Mouse (Mus musculus) lung, embryonic 14.5 days (tissue): Measurements from ENCODE around the gene Atp1a3. TPM values are rescaled to one million over a fixed set of nuclear protein-coding genes. Genes with fewer than 3 reads are reported as not detected.
A peak's percentile ranks its signal among the peaks of the same experiment; 100 is the strongest.

ENCODE experiments used
- ATAC-seq: fragments of 200-750 bp; cut with Nextera tagmentation; 2 replicates; pipeline ENCODE4 v1.8.0; 2017; ENCODE audit warnings: mild to moderate bottlenecking, moderate TSS enrichment, moderate library complexity; ENCODE audit not compliant: insufficient read depth
- DNase-seq: peaks from one replicate; pipeline ENCODE4 v3.0.0-alpha.2; 2015
- H3K27ac ChIP-seq: fragments of 300-500 bp; sonication (generic); 2 replicates; pipeline ENCODE4 v1.5.1; 2014; ENCODE audit warnings: low read depth, mild to moderate bottlenecking, moderate library complexity
- H3K27me3 ChIP-seq: fragments of 300-500 bp; sonication (generic); 2 replicates; pipeline ENCODE4 v1.6.1; 2014; ENCODE audit warnings: low read length, control low read depth; ENCODE audit not compliant: insufficient read depth
- H3K36me3 ChIP-seq: fragments of 300-500 bp; sonication (generic); 2 replicates; pipeline ENCODE4 v1.6.1; 2014; ENCODE audit warnings: control low read depth; ENCODE audit not compliant: insufficient read depth
- H3K4me1 ChIP-seq: fragments of 300-500 bp; sonication (generic); 2 replicates; pipeline ENCODE4 v1.6.1; 2014; ENCODE audit warnings: antibody characterized with exemption, control low read depth; ENCODE audit not compliant: insufficient read depth
- H3K4me2 ChIP-seq: fragments of 300-500 bp; sonication (generic); 2 replicates; pipeline ENCODE4 v1.6.1; 2014; ENCODE audit warnings: mild to moderate bottlenecking
- H3K4me3 ChIP-seq: fragments of 300-500 bp; sonication (generic); 2 replicates; pipeline ENCODE4 v1.5.1; 2014; ENCODE audit warnings: low read depth, low read length
- H3K9ac ChIP-seq: fragments of 300-500 bp; sonication (generic); 2 replicates; pipeline ENCODE4 v1.6.1; 2014
- H3K9me3 ChIP-seq: fragments of 300-500 bp; sonication (generic); 2 replicates; pipeline ENCODE4 v1.6.1; 2016; ENCODE audit warnings: low read depth, low read length, control low read depth
- CTCF ChIP-seq: IDR thresholded peaks from 2 replicates; pipeline ENCODE4 v1.5.1; 2016; ENCODE audit warnings: antibody characterized with exemption, low read depth
- WGBS: fragments of 180-500 bp; shearing (Covaris S2); extraction: QIAGEN DNeasy Blood & Tissue Kit; methylation state at CpG from one replicate; pipeline ENCODE4 v1.1.7; 2014; 5-methylcytosine and 5-hydroxymethylcytosine counted together
- polyA plus RNA-seq: library from polyadenylated mRNA; unstranded; fragments of >200 nt; fragmentation: Nextera tagmentation; extraction: Ambion mirVana; gene quantifications from 2 replicates; pipeline ENCODE4 v1.2.1, GENCODE M21; 2014

Atp1a3 gene
- polyA plus RNA-seq, 1 experiment from 2014 or later = 0.74 TPM

- Histone ChIP-seq H3K9ac (no peak overlapping the region), H3K36me3 (no peaks in the 10 kb centered on the region), H3K9me3 (no peaks in the 10 kb centered on the region), H3K4me1 (no peaks in the 10 kb centered on the region), H3K4me3 (no peak overlapping the region), H3K27ac (no peak overlapping the region), H3K27me3 (peaks cover 51% of the 10 kb centered on the region), H3K4me2 (no peak overlapping the region)
- ATAC-seq (no peak), DNase-seq (peak; percentile 29)
- TF ChIP-seq CTCF = no peak
- WGBS = 24% methylated on average over 11 of the region's 11 CpGs
Measured at GRCm38 (mm10) chr7:25003291-25003690, 2.5 kb downstream of the Atp1a3 start.

- Histone ChIP-seq H3K27me3 (peaks cover 25% of the 10 kb centered on the region), H3K9me3 (no peaks in the 10 kb centered on the region), H3K4me1 (no peaks in the 10 kb centered on the region), H3K27ac (no peak overlapping the region), H3K36me3 (no peaks in the 10 kb centered on the region), H3K4me3 (no peak overlapping the region), H3K4me2 (no peak overlapping the region), H3K9ac (no peak overlapping the region)
- DNase-seq (no peak), ATAC-seq (no peak)
- no peak for TF ChIP-seq CTCF
- 56% methylated on average over 12 of the region's 12 CpGs for WGBS
Measured at GRCm38 (mm10) chr7:25000711-25001110, 5.0 kb downstream of the Atp1a3 start.

GRCm38 (mm10) chr7:25000211-25000610 is 5.5 kb downstream of the Atp1a3 start:
- Histone ChIP-seq H3K27ac (no peak overlapping the region), H3K4me2 (no peak overlapping the region), H3K9me3 (no peaks in the 10 kb centered on the region), H3K27me3 (peaks cover 20% of the 10 kb centered on the region), H3K9ac (no peak overlapping the region), H3K4me1 (no peaks in the 10 kb centered on the region), H3K36me3 (no peaks in the 10 kb centered on the region), H3K4me3 (no peak overlapping the region)
- no peak for DNase-seq
- no peak for ATAC-seq
- WGBS = 64% methylated on average over 7 of the region's 7 CpGs
- no peak for TF ChIP-seq CTCF

GRCm38 (mm10) chr7:24993081-24993480 is 12.7 kb downstream of the Atp1a3 start:
- TF ChIP-seq CTCF = no peak
- no peaks in the 10 kb centered on the region for H3K27me3 ChIP-seq
- H3K9me3 ChIP-seq = no peaks in the 10 kb centered on the region
- no peak for ATAC-seq
- H3K27ac ChIP-seq = no peak overlapping the region
- DNase-seq = no peak
- no peak overlapping the region for H3K9ac ChIP-seq
- no peak overlapping the region for H3K4me2 ChIP-seq
- 68% methylated on average over 6 of the region's 6 CpGs for WGBS
- H3K4me3 ChIP-seq = no peak overlapping the region
- no peaks in the 10 kb centered on the region for H3K36me3 ChIP-seq
- H3K4me1 ChIP-seq = no peaks in the 10 kb centered on the region

- H3K4me3 ChIP-seq = no peak overlapping the region
- ATAC-seq (no peak), DNase-seq (no peak)
- no peaks in the 10 kb centered on the region for H3K9me3 ChIP-seq
- no peaks in the 10 kb centered on the region for H3K27me3 ChIP-seq
- H3K36me3 ChIP-seq = no peaks in the 10 kb centered on the region
- no peak overlapping the region for H3K27ac ChIP-seq
- no peak for TF ChIP-seq CTCF
- 79% methylated on average over 8 of the region's 8 CpGs for WGBS
- no peak overlapping the region for H3K9ac ChIP-seq
- no peak overlapping the region for H3K4me2 ChIP-seq
- no peaks in the 10 kb centered on the region for H3K4me1 ChIP-seq
Measured at GRCm38 (mm10) chr7:24990478-24990877, 15.3 kb downstream of the Atp1a3 start.

GRCm38 (mm10) chr7:24987941-24988340 is 17.8 kb downstream of the Atp1a3 start:
- no peaks in the 10 kb centered on the region for H3K27me3 ChIP-seq
- no peak for ATAC-seq
- no peak for DNase-seq
- WGBS = 77% methylated on average over 14 of the region's 14 CpGs
- no peaks in the 10 kb centered on the region for H3K4me1 ChIP-seq
- H3K4me3 ChIP-seq = no peak overlapping the region
- no peaks in the 10 kb centered on the region for H3K9me3 ChIP-seq
- H3K9ac ChIP-seq = no peak overlapping the region
- TF ChIP-seq CTCF = no peak
- no peaks in the 10 kb centered on the region for H3K36me3 ChIP-seq
- no peak overlapping the region for H3K27ac ChIP-seq
- H3K4me2 ChIP-seq = no peak overlapping the region

GRCm38 (mm10) chr7:24985799-24986198 is 20.0 kb downstream of the Atp1a3 start:
- H3K4me2 ChIP-seq = no peak overlapping the region
- H3K9me3 ChIP-seq = no peaks in the 10 kb centered on the region
- no peak for DNase-seq
- no peak overlapping the region for H3K27ac ChIP-seq
- 60% methylated on average over 5 of the region's 5 CpGs for WGBS
- no peak for ATAC-seq
- no peak overlapping the region for H3K9ac ChIP-seq
- H3K27me3 ChIP-seq = no peaks in the 10 kb centered on the region
- H3K4me3 ChIP-seq = no peak overlapping the region
- no peak for TF ChIP-seq CTCF
- H3K4me1 ChIP-seq = no peaks in the 10 kb centered on the region
- H3K36me3 ChIP-seq = no peaks in the 10 kb centered on the region

- DNase-seq = no peak
- Histone ChIP-seq H3K4me3 (no peak overlapping the region), H3K27me3 (no peaks in the 10 kb centered on the region), H3K27ac (no peak overlapping the region), H3K9me3 (no peaks in the 10 kb centered on the region), H3K4me1 (no peaks in the 10 kb centered on the region), H3K4me2 (no peak overlapping the region), H3K36me3 (no peaks in the 10 kb centered on the region), H3K9ac (no peak overlapping the region)
- ATAC-seq = no peak
- no peak for TF ChIP-seq CTCF
- WGBS = 79% methylated on average over 2 of the region's 2 CpGs
Measured at GRCm38 (mm10) chr7:24984307-24984706, 21.5 kb downstream of the Atp1a3 start.
